Mouse (Mus musculus) brown adipose tissue, adult 24 weeks (tissue): ENCODE results near the gene Pgap1. TPM values are rescaled to one million over a fixed set of nuclear protein-coding genes. Genes with fewer than 3 reads are reported as not detected.

ENCODE experiments used
- H3K27ac ChIP-seq: fragments of 200-500 bp; replicated peaks from 2 replicates; pipeline ENCODE4 v1.5.1; 2012; ENCODE audit warnings: low read depth, mild to moderate bottlenecking, low read length
- H3K4me1 ChIP-seq: fragments of 200-500 bp; 2 replicates; pipeline ENCODE4 v1.6.1; 2012; ENCODE audit warnings: low read length, mixed read lengths; ENCODE audit not compliant: control insufficient read depth, insufficient read depth, insufficient read length
- H3K4me3 ChIP-seq: fragments of 200-500 bp; 2 replicates; pipeline ENCODE4 v1.5.1; 2012; ENCODE audit warnings: low read depth, mild to moderate bottlenecking, low read length, moderate library complexity; ENCODE audit not compliant: insufficient read depth
- polyA plus RNA-seq: library from polyadenylated mRNA; stranded (reverse); fragments of >200 nt; gene quantifications from 2 replicates; pipeline ENCODE4 v1.2.4, GENCODE M21; 2012; ENCODE audit not compliant: missing spikeins, insufficient read depth, insufficient read length

The Pgap1 gene
- polyA plus RNA-seq, 1 experiment = 1.3 TPM

GRCm38 (mm10) chr1:54452116-54452515 is 105.4 kb downstream of the Pgap1 start:
- no peaks in the 10 kb centered on the region for H3K4me1 ChIP-seq
- no peak overlapping the region for H3K4me3 ChIP-seq
- no peak overlapping the region for H3K27ac ChIP-seq

- H3K4me1 ChIP-seq = no peaks in the 10 kb centered on the region
- no peak overlapping the region for H3K4me3 ChIP-seq
- no peak overlapping the region for H3K27ac ChIP-seq
Measured at GRCm38 (mm10) chr1:54448833-54449232, 108.7 kb downstream of the Pgap1 start.

DNA sequence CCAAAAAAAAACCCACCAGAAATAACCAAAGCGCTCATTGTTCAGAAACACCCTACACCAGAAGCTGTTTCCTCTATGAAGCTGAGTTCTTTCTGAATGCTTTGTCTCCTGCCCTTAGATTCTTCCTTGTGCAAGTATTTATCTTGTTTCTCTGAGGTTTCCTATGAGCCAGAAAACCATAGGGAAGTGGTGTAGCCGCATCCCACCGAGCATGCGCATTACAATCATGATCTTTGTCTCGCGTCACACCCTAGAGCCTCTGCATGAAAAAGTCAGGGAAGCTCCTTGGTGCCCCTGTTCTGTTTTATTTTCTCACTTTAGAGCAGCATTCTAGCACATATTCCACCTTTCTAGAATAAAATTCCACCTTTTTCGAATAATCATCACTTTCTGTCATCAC is 113.8 kb downstream of the Pgap1 start:
- H3K4me3 ChIP-seq = no peak overlapping the region
- H3K27ac ChIP-seq = no peak overlapping the region
- no peaks in the 10 kb centered on the region for H3K4me1 ChIP-seq

- Histone ChIP-seq H3K27ac (no peak overlapping the region), H3K4me1 (peaks cover 4% of the 10 kb centered on the region), H3K4me3 (peak overlapping the region; percentile 98)
Measured at GRCm38 (mm10) chr1:54439080-54439476, 118.4 kb downstream of the Pgap1 start.

DNA sequence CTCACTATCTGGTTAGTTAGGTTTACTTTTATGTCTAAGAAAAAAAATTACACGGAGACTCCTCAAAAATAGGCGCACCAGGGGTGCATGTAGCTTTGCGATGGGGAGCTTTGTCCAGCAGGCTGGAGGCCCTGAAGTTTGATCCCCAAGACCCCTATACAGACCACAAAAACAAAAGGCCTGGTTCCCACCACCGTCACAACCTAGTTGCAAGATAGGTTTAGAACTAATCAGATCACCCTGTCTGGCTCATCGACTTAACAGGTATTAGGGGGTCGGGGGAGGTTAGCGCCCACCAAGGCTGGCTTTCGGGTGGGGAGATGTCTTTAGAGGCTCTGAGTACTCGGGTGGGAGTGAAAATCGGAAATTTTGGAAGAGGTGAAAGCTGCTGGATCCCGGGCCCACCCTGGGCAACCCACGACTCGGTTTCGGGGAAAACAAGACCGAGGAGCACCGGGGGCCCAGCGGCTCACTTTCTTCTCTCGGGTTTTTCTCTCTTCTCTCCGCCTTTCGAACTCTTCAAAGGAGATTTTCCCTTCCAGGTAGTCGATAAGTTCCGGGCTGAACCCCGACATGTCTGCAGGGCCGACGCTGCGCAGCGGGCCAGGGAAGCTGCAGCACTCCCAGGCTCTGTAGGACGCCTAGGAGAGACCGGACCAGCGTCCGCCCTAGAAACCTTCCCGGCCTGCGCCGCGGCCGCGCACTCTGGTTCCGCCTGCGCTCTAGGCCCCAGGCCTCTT is 119.0 kb downstream of the Pgap1 start, which contains the start of gene Gtf3c3:
Gene Gtf3c3, minus strand, starts transcription at position 632 of the 740 bp plus-strand sequence.
- H3K4me1 ChIP-seq = peaks cover 4% of the 10 kb centered on the region
- H3K4me3 ChIP-seq = peak within 1 kb of the TSS; percentile 98
- no peak within 1 kb of the TSS for H3K27ac ChIP-seq

Other genes starting within 250 kb of the Pgap1 start
- 12.3 and 13.8 TPM in 2 replicates for gene Gtf3c3, start 118.7 kb downstream of the Pgap1 start, polyA plus RNA-seq